Mouse (Mus musculus): Measurements from ENCODE around the gene Pla2g4e.

The Pla2g4e gene

DNA sequence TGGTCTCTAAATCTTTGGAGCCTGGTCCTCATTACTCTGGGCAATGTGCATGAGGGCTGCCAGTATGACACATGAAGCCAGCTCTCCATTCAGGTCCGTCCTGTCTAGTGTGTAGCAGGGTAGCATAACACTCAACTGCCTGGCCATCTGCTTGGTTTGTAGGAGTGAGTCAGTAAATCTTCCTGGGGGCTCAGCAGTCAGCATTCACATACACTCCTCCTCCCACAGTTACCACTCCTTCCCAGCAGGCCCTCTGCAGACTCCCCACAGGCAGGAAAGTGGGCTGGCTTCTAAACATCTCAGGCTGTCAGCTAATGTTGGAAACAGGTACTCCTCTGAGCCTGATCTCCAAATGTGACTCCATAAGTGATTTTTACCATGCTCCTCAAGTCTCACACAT, 121.0 kb downstream of the Pla2g4e start:
- no peak for DNase-seq (ENCODE audit: low spot score in 2 of 2)

DNA sequence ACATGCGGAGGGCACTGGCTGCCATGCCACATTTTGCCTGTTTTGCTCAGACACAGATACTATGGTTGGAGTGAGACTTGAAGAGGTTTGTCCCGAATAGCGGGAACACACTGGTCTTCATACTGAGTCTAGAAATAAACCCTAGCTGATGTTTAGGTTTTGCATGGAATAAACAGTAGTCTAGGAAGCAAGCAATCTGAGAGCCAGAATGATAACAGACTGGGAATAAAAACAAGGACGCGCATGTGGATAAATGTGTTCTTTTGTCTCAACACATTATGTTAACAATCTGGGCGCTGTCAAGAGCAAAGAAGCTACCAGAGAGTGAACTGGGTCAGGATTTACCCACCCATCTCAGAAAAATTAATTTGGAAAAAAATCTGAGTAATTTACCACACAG, 122.2 kb downstream of the Pla2g4e start:
- peak in 1 of 2 experiments; percentile 41 for DNase-seq (ENCODE audit: low spot score in 2 of 2)

DNA sequence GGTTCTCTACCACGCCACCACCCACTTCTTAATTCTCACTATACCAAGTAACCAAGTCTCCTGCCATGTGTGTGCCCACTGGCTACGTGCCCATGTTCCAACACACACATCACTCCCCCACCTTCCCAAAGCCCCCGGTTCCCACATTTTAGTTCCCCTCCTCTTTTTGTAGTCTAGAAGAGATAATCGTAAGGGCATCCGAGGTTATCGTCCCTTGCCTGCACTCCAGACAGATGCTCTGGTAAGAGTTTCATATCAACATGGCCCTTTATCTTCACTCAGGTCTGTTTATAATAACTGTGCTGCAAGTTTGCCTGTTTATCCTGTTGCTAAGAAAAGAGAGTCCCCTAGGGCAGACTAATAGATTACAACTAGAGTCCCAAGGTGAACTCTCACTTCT, 127.8 kb downstream of the Pla2g4e start:
- DNase-seq (ENCODE audit: low spot score in 2 of 2): no peak

Data from heart, adult 9 months (tissue).